Mouse (Mus musculus): ENCODE measurements around the gene Hoxd3.

Gene Hoxd3

GRCm38 (mm10) chr2:74732513-74733316, 21.0 kb downstream of the Hoxd3 start:
- no peak for DNase-seq

DNA sequence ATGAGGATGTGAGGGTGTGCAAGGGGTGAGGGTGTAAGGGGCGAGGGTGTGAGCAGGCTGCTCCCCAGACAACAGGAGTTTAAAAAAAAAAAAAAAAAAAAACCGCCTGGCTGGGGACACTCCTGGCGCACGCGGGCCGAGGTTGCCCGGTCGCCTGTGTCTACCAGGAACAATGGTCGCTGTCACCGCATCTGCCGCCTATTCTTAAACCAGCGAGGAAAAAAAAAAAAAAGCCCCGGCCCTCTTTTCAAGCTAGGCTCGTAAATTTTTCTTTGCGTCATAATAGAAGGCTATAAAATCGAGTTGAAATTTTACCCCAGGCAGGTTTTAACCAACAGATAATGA, 21.6 kb downstream of the Hoxd3 start:
- DNase-seq, result no peak

DNA sequence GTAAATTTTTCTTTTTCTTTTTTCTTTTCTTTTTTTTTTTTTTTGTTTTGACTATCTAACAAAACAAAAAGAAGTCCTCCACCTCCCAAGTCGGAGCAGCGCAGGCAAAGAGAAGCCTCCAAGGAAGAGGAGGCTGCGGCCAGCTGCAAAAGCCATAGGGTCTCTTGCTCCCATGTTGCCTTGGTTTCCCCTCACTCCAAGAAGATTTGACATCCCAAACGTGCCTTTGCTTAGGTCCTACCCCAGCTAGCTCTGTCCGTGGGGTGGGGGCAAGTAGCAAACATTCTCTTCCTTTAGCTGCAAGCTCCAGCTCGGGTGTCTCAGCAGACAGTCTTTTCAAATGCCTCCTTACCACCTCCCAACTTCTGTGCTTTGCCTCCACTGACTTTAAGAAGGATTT, 22.0 kb downstream of the Hoxd3 start:
- no peak for DNase-seq

DNA sequence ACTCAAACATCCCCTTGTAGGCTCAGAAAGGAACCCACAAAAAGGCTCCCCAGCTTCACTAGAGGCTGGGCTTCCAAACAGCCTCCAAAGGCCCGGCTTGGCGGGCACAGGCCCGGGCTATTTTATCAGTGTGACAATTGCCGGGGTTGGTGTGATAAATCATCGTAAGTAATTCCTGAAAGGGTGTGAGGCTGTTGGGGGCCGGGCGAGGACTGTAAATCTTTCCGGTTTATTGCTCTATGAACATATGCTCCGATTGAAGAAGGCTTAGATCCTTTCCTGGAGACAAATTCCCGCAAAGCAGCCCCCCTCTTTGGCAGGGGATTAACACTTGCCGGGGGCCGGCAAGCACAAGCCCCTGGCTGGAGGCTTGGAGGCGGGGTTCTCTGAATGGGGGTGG, 22.7 kb downstream of the Hoxd3 start:
- no peak for DNase-seq

GRCm38 (mm10) chr2:74734996-74735811, 23.5 kb downstream of the Hoxd3 start:
- DNase-seq, result no peak

DNA sequence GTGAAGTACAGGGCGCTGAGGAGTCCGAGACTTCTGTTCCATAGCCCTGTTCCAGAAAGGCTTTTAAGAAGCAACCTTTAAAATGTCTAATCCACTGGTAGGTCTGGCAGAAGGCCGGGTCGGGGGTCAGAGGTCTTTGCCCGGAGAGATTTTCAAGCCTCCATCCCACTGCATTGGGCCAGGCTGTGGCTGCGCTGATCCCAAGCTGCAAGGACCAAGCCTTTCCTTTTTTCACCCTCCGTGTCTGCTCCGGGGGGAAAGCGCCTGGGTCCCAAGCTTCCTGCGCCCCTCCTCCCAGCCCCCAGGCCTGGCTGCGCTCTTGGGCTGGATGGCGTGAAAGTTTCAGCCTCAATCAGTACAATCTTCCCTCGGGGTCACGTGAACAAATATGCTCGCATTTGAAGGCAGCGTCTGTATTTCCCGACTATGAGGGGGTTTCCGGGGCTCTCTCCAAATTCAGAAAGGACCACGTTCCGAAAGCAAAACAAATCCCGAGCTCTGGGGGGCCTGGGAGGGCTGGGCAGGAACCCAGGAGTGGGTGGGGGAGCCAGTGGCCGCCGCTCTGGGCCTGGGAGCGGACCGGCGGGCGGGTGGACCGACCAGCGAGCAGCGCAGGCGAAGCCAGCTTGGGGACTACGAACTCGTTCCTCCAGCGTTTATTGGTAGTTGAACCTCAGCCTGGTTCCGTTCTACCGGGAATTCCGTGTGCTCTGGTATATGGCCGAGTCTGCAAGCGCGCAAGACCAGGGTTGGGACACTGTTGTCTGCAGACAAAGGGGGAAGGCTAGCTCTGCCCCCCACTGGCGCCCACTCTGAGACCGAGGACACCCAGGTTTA, 24.3 kb downstream of the Hoxd3 start:
- DNase-seq, result no peak

GRCm38 (mm10) chr2:74736688-74737577, 25.2 kb downstream of the Hoxd3 start:
- no peak for DNase-seq

GRCm38 (mm10) chr2:74737578-74738070, 25.9 kb downstream of the Hoxd3 start:
- no peak for DNase-seq

GRCm38 (mm10) chr2:74738623-74739475, 27.1 kb downstream of the Hoxd3 start:
- no peak for DNase-seq

- DNase-seq, result no peak
These were observed 27.7 kb downstream of the Hoxd3 start for GRCm38 (mm10) chr2:74739476-74739800.

- no peak for DNase-seq
These were observed 28.1 kb downstream of the Hoxd3 start for GRCm38 (mm10) chr2:74739869-74740268.

- DNase-seq, result no peak
These were observed 28.8 kb downstream of the Hoxd3 start for GRCm38 (mm10) chr2:74740311-74741091.

- DNase-seq, result no peak
These were observed 29.7 kb downstream of the Hoxd3 start for GRCm38 (mm10) chr2:74741252-74741978.

DNA sequence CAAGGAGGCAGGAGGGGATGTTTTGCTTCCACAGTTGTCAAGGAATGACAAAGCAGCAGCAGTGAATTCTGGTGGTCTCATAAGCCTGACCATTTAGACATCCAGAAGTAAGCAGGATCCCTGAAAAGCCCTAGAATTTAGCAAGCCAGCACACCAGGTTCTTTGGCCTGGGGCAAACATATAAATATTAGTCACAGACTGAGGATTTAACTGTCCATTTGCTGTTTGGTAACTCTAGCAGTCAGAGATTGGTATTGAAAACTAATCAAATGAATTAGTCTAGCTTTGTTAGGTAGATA, 30.2 kb downstream of the Hoxd3 start:
- no peak for DNase-seq

DNA sequence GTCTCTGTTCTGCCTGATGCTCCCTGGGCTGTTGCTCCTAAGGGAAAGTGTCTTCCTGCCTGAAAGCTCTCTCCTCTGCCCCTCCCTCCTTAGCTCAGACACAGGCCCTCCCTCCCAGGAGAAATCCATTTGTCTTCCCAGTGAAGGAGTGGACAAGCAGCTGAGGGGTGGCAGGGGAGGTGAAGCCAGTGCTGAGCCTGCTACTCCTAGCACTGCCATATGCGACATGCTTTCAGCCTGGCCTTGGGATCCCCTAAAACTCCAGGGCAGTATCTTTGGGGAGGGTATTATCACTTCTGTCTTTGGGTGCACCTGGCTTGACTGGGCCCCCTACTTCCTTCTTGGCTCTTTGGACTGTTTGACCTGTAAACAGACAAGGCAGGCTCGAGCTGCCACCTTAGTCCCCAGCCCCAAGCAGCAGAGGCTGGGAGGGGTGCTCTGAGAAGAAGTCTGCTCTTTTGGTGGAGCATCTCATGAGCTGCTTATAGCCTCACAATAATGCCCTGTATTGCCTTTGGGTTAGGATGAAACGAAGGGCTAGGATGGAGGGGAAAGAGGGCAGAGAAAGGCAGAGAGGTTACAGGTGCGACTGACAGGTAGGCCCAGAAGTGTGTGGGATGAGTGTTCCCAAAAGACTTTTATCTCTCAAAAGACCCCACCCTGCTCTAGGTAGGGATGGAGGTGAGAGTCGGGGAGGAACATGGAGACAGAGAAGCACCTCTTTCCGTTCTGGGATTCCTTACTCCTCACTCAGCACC, 34.0 kb downstream of the Hoxd3 start:
- DNase-seq, result no peak

GRCm38 (mm10) chr2:74746298-74746921, 34.7 kb downstream of the Hoxd3 start:
- no peak for DNase-seq

- DNase-seq, result no peak
These were observed 35.3 kb downstream of the Hoxd3 start for GRCm38 (mm10) chr2:74747006-74747405.

DNA sequence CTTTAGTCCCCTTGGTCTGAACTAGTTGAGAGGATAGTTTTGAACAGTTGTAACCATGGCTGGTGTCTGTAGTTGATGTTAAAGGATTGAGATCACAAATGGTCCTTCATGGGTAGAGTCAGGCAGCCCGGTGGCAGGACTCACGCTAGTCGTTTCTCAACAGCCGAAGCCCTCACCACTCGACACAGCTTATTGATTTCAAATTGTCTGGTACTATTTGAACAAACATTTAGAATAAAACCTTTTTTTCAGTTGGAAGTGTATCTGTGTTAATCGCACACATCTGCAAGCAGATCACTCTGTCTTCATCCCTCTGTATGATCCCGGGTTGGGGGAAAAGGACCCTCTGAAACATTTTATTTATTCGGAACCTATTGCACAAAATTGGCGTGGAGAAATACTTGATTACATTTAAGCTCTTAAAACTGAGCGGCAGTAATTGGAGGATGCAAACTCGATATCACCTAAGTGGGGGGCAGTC, 36.0 kb downstream of the Hoxd3 start:
- no peak for DNase-seq

Data from cerebellum, adult 11 months (tissue).